Mouse (Mus musculus) Patski (cell line): ENCODE results near the gene Rtn3. TPM values are rescaled to one million over a fixed set of nuclear protein-coding genes. Genes with fewer than 3 reads are reported as not detected.
A peak's percentile ranks its signal among the peaks of the same experiment; 100 is the strongest.
"Not testable (repeated sequence)": the region's sequence is repeated elsewhere in the genome, so short reads cannot be mapped to it uniquely, and the experiment has no call there.

Experiments
- ATAC-seq: fragments of 100-300 bp; one replicate; pipeline ENCODE4 v1.8.0; 2021
- CTCF ChIA-PET: fragments of 350-600 bp; sonication (Branson Sonifier 250); formaldehyde crosslinking; loops from one replicate; lab custom pipeline; 2022; ENCODE audit warnings: inconsistent platforms; lab: Charles Lee
- POLR2A ChIA-PET: fragments of 350-600 bp; sonication (Branson Sonifier 250); formaldehyde crosslinking; loops from one replicate; lab custom pipeline; 2022; ENCODE audit warnings: antibody characterized with exemption, inconsistent platforms; lab: Charles Lee
- DNase-seq: peaks from one replicate; pipeline ENCODE4 v3.0.0-alpha.2; 2011; ENCODE audit warnings: low read depth, low spot score
- H3K27me3 ChIP-seq: fragments of 371-371 bp; one replicate; pipeline ENCODE4 v1.5.1; 2021
- CTCF ChIP-seq: fragments of 100-300 bp; IDR thresholded peaks from one replicate; pipeline ENCODE4 v1.5.1; 2021
- in situ Hi-C: fragments of 300-500 bp; cut with MboI; formaldehyde crosslinking; loops from 3 replicates; pipeline ENCODE4 v1.11.1; 2018; ENCODE audit warnings: low pct_unique_long_range_greater_than_20kb, mixed read lengths
- polyA plus RNA-seq: library from polyadenylated mRNA; unstranded; gene quantifications from one replicate; pipeline ENCODE4 v1.2.3, GENCODE M21; 2021

Rtn3 gene
- polyA plus RNA-seq, 1 experiment from 2014 or later, result 309 TPM

DNA sequence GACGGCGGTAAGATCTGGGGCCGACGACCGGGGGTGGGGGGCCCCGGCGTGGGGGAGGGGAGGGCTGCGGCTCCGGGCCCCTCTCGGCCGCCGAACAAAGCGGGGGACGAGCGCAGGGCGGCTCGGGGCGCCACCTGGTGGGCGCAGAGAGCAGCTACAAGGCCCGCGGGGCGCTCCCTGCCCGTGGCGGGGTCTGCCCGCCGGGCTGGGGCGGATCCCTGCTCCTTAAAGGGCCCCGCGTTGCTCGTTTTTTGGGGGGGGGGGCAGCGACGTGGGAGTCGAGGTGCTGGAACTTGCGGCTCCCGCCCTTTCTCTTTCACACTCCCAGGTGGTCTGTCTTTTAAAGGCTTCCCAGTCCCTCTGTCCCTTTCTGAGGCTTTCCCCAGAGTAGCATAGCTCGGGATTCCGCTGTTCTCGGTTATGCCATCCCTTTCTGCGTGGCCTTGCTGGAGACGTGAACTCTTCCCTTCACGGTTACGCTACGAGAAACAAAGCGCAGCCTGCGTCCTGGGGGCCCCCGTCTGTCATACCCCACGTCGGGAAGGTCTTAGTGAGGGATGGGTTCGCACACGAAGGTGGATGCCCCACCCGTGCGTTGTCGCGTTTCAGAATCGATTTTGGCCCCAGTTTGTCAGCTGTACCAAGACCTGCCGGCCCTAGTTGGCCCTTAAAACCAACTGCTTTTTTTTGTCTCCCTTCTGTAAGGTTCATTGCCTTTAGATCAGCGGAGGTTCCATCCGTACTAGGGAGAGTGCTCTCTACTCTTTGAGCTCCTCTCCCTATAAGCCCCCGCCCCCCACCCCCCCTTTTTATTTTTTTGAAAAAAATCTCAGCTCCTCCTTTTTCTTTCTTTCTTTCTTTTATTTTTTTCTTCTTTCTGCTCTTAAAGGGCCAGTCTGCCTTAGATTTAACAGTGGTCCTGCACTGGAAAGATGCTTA, 64.9 kb downstream of the Rtn3 start:
- no peak for TF ChIP-seq CTCF
- ChIA-PET POLR2A (interaction anchor here (0.7 to 2.0 kb wide), 6 partner anchors 9 to 178 kb away, joined by 4 to 6 read pairs (median 5); partner anchors contain the start of gene Rtn3), CTCF (interaction anchor here (0.7 to 1.5 kb wide), 8 partner anchors 15 to 155 kb away, joined by 3 to 4 read pairs (median 4); no protein-coding TSS in a partner anchor)
- H3K27me3 ChIP-seq, result peaks cover 9% of the 10 kb centered on the region
- DNase-seq, result no peak
- ATAC-seq, result peak; percentile 70
- in situ Hi-C loops, result loop anchor here (5.0 kb wide), 1 partner anchor 361 kb away; the partner anchor contains the start of gene Macrod1

DNA sequence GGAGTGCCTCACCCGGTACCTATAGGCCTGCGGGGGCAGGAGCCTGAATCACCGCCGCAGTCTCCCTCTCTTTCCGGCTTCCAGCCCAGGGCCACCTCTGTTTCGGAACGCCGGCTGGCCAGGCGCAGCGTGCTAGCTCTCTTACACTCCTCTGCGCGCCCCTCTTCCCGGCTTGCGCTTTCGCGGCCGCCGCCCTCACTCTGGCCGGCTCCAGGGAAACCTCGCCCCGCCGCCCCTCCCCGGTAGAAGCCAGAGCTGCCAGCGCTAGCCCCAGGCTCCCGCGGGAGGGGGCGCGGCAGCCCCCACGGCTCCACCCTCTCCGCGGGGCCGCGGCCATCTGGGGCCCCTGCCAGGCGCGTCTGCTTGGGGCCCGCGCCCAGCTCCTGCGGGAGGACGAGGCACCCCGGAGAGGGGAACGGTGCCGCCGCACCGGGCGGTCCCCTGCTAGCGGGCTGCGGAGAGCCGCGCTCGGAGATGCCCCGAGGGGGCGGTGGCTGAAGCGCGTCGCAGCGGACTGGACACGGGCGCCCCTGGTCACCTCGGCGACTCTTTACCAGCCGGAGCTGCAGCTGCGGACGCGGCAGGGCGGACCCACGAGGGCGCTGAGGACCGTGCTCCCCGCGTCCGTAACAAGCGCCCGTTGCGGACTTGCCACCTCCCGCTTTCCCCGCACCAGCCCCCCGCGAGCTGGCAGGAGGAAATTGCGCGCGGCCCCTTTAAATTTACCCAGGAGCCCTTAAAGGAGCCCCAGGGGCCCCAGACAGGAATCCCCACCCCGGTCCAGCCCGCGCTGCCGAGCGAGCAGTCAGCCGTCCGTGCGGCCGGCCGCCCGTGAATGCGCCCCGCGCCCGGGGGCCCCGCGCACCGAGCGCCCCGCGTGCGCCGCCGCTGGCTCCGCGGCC, 66.0 kb downstream of the Rtn3 start, which contains the start of gene 2700081O15Rik:
Gene 2700081O15Rik (plus strand): TSS at position 792 of the 902 bp plus-strand sequence.
- ChIA-PET POLR2A (interaction anchor here (0.7 to 2.0 kb wide), 7 partner anchors 9 to 182 kb away, joined by 3 to 5 read pairs (median 4); partner anchors contain the start of gene Rtn3), CTCF (interaction anchor here (0.7 to 1.5 kb wide), 7 partner anchors 17 to 181 kb away, joined by 3 to 4 read pairs (median 3); no protein-coding TSS in a partner anchor)
- H3K27me3 ChIP-seq, result peaks cover 9% of the 10 kb centered on the region
- in situ Hi-C loops, result loop anchor here (5.0 kb wide), 1 partner anchor 360 kb away; the partner anchor contains the start of gene Macrod1
- ATAC-seq (peak; percentile 57), DNase-seq (no peak)
- no peak for TF ChIP-seq CTCF

DNA sequence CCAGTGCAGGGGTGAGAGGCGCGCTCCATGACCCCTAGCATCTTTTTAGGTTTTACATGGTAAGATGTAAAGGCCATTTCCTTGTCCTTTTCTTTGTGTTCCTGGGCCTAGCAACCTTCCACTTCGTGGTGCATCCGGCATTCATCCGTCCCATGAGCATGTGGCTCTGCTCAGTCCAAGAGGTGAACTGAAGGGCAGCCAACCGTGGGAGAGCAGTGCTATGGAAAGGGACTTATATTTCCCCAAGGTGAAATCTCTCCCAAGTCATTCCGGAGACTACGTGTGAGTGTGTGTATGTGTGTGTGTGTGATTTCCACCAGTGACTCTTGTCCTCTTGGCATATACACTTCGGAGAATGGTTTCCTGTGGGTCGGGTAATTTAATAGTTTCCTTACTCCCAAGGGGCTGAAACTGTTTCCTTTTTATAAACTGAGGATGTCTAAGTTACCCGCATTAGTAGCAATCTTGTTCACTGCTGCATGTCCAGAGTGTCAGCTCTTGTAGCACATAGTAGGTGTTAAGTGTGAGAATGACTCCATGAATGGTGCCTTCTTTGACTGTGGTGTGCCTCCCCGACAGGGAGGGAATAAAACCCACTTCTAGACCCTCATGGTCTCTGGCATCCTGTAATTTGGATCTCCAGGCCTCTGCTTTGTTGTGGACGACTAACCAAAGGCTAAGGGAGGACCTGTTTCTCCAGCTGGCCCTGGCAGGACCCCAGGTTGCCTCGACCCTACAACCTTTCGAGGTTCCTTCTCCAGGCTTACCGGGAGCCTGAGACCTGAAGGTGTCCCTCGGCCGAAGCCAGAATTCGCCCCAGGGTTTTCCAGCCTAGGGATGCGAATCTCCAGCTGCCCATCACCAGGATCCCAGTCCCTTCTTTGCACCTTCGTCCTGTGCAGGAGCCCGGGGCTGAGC, 66.9 kb downstream of the Rtn3 start:
- ATAC-seq, result no peak
- ChIA-PET POLR2A (interaction anchor here (1.0 to 1.4 kb wide), 2 partner anchors 10 to 181 kb away, joined by 3 read pairs; no protein-coding TSS in a partner anchor), CTCF (interaction anchor here (0.9 to 1.3 kb wide), 3 partner anchors 19 to 181 kb away, joined by 3 read pairs; no protein-coding TSS in a partner anchor)
- in situ Hi-C loops, result loop anchor here (5.0 kb wide), 1 partner anchor 359 kb away; the partner anchor contains the start of gene Macrod1
- no peak for DNase-seq
- H3K27me3 ChIP-seq, result peaks cover 9% of the 10 kb centered on the region
- TF ChIP-seq CTCF, result no peak

DNA sequence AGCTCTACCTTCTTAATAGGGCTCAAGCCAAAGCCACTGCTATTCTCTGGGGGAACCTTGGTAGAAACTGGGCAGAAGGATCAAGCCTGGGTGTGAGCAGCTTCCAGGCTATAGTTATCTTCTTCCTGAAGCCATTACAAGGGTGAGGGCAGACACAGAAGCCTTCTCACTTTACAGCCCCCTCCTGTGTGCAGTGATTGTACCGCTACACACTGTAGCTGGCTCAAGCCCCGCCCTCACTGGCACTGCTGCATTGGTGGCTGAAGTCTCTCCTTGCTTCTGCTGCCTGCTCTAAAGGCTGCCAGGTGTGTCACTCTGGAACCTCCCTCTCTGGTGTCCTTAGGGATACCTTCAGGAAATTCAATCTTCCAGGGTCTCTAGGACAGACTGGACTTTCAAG, 70.7 kb downstream of the Rtn3 start:
- TF ChIP-seq CTCF, result no peak
- in situ Hi-C loops, result no loop called here
- ATAC-seq, result no peak
- POLR2A ChIA-PET, result interaction anchor here (1.0 kb wide), 1 partner anchor 177 kb away, joined by 3 read pairs; no protein-coding TSS in a partner anchor
- H3K27me3 ChIP-seq, result peaks cover 12% of the 10 kb centered on the region
- DNase-seq, result no peak
- CTCF ChIA-PET, result interaction anchor here (1.5 kb wide), 1 partner anchor 148 kb away, joined by 4 read pairs; no protein-coding TSS in a partner anchor

DNA sequence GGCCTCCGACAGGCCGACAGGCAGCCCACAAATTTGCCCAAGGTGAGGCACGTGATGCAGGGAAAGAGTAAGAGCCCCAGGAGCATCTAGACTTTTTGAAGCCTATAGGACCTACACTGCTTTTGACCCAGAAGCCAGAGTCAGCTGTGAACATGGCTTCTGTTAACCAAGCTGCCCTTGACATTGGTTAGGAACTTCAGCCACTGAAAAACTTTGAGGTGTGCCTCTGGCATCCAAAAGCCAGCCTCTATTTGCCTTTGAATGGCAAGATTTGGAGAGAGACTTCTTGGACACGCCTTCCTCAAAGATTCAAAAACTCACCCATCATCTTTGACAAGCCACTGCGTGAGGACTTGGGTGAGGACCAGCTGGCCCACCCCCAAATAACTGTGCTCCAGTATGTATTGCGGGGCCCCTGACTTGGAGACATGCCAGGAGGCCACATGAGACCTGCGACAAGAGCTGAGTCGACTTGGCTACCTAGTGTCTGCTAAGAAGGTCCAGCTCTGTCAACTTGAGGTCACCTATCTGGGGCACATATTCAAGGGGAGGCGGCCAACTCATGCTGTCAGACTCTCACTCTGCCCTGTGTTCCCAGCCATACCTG, 78.4 kb downstream of the Rtn3 start:
- H3K27me3 ChIP-seq, result no peaks in the 10 kb centered on the region
- in situ Hi-C loops, result no loop called here
- ATAC-seq (no peak), DNase-seq (no peak)
- ChIA-PET POLR2A (no interaction called here), CTCF (interaction anchor here (0.7 to 0.8 kb wide), 2 partner anchors 20 to 126 kb away, joined by 3 read pairs; no protein-coding TSS in a partner anchor)
- TF ChIP-seq CTCF, result no peak

DNA sequence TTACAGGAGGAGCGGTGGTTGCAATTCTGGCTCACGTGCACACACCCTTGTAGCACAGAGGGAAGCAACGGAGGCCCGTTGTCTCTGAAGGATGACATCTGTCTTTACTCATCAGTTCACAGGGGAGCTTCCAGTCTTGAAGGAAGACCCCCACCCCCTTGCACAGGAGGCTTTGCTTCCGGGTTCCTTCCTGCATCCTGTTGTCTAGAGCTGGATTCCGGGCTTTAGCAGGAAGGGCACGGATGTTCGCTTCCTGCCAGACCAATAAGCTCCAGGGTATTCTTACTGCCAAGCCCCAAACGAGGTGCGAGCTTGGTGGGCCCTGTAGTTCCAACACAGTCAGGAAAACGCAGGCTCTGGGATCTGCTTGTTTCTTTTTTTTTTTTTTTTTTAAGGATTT, 82.4 kb downstream of the Rtn3 start:
- POLR2A ChIA-PET, result interaction anchor here (0.5 kb wide), 1 partner anchor 17 kb away, joined by 4 read pairs; no protein-coding TSS in a partner anchor
- no peak for TF ChIP-seq CTCF
- in situ Hi-C loops, result no loop called here
- CTCF ChIA-PET, result no interaction called here
- DNase-seq, result no peak
- no peak for ATAC-seq
- H3K27me3 ChIP-seq, result no peaks in the 10 kb centered on the region

DNA sequence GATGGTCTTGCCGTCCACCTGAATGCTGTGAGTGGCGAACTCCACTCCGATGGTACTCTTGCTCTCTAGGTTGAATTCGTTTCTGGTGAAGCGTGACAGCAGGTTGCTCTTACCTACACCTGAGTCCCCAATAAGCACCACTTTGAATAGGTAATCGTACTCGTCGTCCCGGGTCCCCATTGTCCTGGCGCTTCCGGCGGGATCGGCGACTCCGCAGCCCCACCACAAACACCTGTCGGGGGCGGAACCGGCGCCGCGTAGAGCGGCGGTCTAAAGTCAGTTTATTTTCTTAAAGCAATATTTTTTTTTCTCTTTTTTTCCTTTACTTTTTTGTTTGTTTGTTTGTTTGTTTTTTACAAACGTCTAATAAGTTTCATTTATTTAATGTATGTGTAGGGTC, 84.2 kb downstream of the Rtn3 start:
- ATAC-seq, DNase-seq, CTCF ChIA-PET, in situ Hi-C loops, H3K27me3 ChIP-seq, POLR2A ChIA-PET: not testable (repeated sequence)

DNA sequence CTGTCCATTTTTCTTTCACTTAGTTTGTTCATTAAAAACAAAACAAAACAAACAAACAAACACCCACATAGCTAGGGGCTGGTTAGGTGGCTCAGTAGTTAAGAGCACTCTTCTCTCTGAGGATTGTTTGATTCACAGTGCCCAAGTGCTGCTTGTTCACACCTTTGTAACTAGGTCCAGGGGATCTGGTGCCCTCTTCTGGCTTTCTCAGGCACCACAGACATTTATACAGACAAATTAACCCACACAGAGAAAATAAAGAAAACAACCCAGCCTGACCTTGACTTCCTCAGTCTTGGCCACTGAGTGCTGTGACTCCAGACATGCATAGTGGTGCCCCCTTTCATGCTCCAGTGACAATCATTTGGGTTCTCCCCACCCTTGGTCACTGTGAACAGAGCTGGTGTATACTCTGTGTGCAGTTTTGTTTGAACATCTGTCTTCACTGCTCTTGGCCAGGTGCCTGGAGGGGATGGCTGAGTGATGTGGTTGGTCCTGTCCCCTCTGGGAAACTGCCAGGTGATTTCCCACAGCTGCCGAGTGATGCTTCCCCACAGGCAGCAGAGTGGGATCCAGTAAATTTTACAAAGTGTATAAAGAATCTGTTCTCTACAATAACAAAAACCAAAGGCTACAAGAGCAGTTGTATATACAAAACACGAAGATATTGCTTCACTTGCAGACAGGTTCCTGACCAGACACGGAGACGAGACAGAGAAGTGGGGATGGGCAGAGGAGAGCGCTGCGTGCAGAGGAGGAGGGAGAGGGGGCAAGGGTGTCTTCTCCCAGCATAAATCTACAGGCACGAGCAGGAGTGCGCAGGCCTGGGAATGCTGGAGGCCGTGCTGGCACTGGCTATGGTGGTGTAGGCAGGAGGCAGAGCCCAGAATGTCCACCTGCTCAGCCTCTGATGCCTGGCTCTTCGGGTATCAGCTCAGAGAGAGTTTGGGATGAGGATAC, 85.9 kb downstream of the Rtn3 start:
- ATAC-seq, POLR2A ChIA-PET, H3K27me3 ChIP-seq, in situ Hi-C loops, DNase-seq: not testable (repeated sequence)
- CTCF ChIA-PET, result interaction anchor here (0.7 to 0.9 kb wide), 2 partner anchors 20 to 32 kb away, joined by 3 read pairs; no protein-coding TSS in a partner anchor
